Mouse (Mus musculus): ENCODE measurements at regions not wholly inside any gene's neighbourhood (a gene's known extent, or its start where the extent isn't known, plus 50 kb on each side); places are given as distances from the start of the nearest gene placed in this dataset.
A peak's percentile ranks its signal among the peaks of the same experiment; 100 is the strongest.

- DNase-seq (ENCODE audit: low spot score): no peak
Observed at GRCm38 (mm10) chr4:131212711-131213110, 268.5 kb downstream of the Matn1 start.

GRCm38 (mm10) chr4:131215682-131216081 is 271.5 kb downstream of the Matn1 start:
- DNase-seq (ENCODE audit: low spot score): no peak

GRCm38 (mm10) chr4:131216361-131216760 is 272.2 kb downstream of the Matn1 start:
- DNase-seq (ENCODE audit: low spot score): no peak

- DNase-seq (ENCODE audit: low spot score): no peak
Observed at GRCm38 (mm10) chr4:131217083-131217482, 272.9 kb downstream of the Matn1 start.

- peak; percentile 19 for DNase-seq (ENCODE audit: low spot score)
Observed at GRCm38 (mm10) chr4:131217571-131218155, 273.5 kb downstream of the Matn1 start.

GRCm38 (mm10) chr4:131220966-131221365 is 276.8 kb downstream of the Matn1 start:
- DNase-seq (ENCODE audit: low spot score): no peak

- DNase-seq (ENCODE audit: low spot score): no peak
Observed at GRCm38 (mm10) chr4:131230361-131230760, 286.2 kb downstream of the Matn1 start.

GRCm38 (mm10) chr4:131236611-131237031 is 292.4 kb downstream of the Matn1 start:
- peak; percentile 41 for DNase-seq (ENCODE audit: low spot score)

- DNase-seq (ENCODE audit: low spot score): no peak
Observed at GRCm38 (mm10) chr4:131238591-131238990, 294.4 kb downstream of the Matn1 start.

- no peak for DNase-seq (ENCODE audit: low spot score)
Observed at GRCm38 (mm10) chr4:131239132-131239531, 294.9 kb downstream of the Matn1 start.

GRCm38 (mm10) chr4:131240457-131240856 is 296.3 kb downstream of the Matn1 start:
- DNase-seq (ENCODE audit: low spot score): no peak

- DNase-seq (ENCODE audit: low spot score): no peak
Observed at GRCm38 (mm10) chr4:131242250-131242649, 298.1 kb downstream of the Matn1 start.

GRCm38 (mm10) chr4:131243744-131244387 is 299.7 kb downstream of the Matn1 start:
- peak; percentile 14 for DNase-seq (ENCODE audit: low spot score)

GRCm38 (mm10) chr4:131252602-131253442 is 308.6 kb downstream of the Matn1 start:
- DNase-seq (ENCODE audit: low spot score): peak; percentile 90

- DNase-seq (ENCODE audit: low spot score): no peak
Observed at GRCm38 (mm10) chr4:131253443-131253817, 309.2 kb downstream of the Matn1 start.

- peak; percentile 17 for DNase-seq (ENCODE audit: low spot score)
Observed at GRCm38 (mm10) chr4:131254243-131254642, 310.1 kb downstream of the Matn1 start.

- DNase-seq (ENCODE audit: low spot score): peak; percentile 61
Observed at GRCm38 (mm10) chr4:131254691-131255090, 310.5 kb downstream of the Matn1 start.

- DNase-seq (ENCODE audit: low spot score): no peak
Observed at GRCm38 (mm10) chr4:131261236-131261635, 317.1 kb downstream of the Matn1 start.

- DNase-seq (ENCODE audit: low spot score): no peak
Observed at GRCm38 (mm10) chr4:131262909-131263308, 318.7 kb downstream of the Matn1 start.

- no peak for DNase-seq (ENCODE audit: low spot score)
Observed at GRCm38 (mm10) chr4:131266764-131267163, 322.6 kb downstream of the Matn1 start.

- DNase-seq (ENCODE audit: low spot score): no peak
Observed at GRCm38 (mm10) chr4:131267760-131268159, 323.6 kb downstream of the Matn1 start.

GRCm38 (mm10) chr4:131270192-131270591 is 326.0 kb downstream of the Matn1 start:
- peak; percentile 77 for DNase-seq (ENCODE audit: low spot score)

- DNase-seq (ENCODE audit: low spot score): no peak
Observed at GRCm38 (mm10) chr4:131272060-131272459, 327.9 kb downstream of the Matn1 start.
